Mouse (Mus musculus): ENCODE results near the gene Plxnd1. TPM values are rescaled to one million over a fixed set of nuclear protein-coding genes. Genes with fewer than 3 reads are reported as not detected.

Plxnd1 gene
- polyA plus RNA-seq, 1 experiment from 2014 or later: 24.5 TPM

DNA sequence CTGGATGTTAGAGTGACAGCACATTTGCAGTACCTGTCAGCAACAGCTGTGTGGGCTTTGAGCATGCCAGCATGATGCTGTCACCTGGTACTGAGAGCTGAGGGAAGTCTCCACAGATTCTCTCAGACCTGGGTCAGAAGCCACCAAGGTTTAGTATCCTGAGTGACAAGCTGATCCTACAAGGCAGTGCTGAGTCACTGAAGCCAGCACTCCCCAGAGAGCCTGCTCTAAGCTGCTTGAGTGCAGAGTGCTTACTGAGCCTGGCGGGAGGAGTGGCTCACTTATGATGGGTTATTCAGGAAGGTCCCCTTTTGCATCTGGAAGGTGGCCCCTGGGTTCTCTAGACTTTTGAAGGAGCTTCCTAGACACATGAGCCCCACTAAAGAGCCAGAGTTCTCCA lies 88.3 kb downstream of the Plxnd1 start:
- H3K27ac ChIP-seq: no peak overlapping the region
- no peak overlapping the region for H3K4me2 ChIP-seq (replicated peaks)
- WGBS: 86% methylated on average over 1 of the region's 1 CpGs
- ATAC-seq (ENCODE audit: low FRiP score): no peak
- H3K9ac ChIP-seq: no peak overlapping the region
- no peak overlapping the region for H3K4me3 ChIP-seq
- H3K4me1 ChIP-seq: peaks cover 6% of the 10 kb centered on the region; the same call in 1 of the 2 replicates
- H3K9me3 ChIP-seq (replicated peaks): no peaks in the 10 kb centered on the region
- no peaks in the 10 kb centered on the region for H3K27me3 ChIP-seq
- H3K36me3 ChIP-seq: peaks cover 34% of the 10 kb centered on the region

DNA sequence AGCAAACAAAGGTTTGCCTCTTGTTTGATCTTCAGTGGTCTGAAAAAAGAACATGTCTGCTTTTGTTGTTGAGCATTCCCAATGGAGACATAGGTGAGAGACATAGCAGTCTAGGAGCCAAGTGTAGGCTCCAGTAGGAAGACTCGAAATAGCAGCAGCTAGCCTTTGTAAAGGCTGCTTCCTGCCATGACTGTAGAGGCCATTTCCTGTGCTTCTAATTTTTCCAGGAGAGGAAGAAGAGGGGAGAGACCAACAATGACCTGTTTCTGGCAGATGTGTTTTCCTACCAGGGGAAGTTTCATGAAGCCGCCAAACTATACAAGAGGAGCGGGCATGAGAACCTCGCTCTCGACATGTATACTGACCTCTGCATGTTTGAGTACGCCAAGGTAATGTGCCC lies 89.2 kb downstream of the Plxnd1 start:
- ATAC-seq (ENCODE audit: low FRiP score): no peak
- no peaks in the 10 kb centered on the region for H3K9me3 ChIP-seq (replicated peaks)
- H3K4me1 ChIP-seq: peaks cover 6% of the 10 kb centered on the region; the same call in 1 of the 2 replicates
- H3K9ac ChIP-seq: no peak overlapping the region
- no peaks in the 10 kb centered on the region for H3K27me3 ChIP-seq
- no peak overlapping the region for H3K27ac ChIP-seq
- H3K4me3 ChIP-seq: no peak overlapping the region
- H3K4me2 ChIP-seq (replicated peaks): no peak overlapping the region
- WGBS: 92% methylated on average over 6 of the region's 6 CpGs
- peaks cover 34% of the 10 kb centered on the region for H3K36me3 ChIP-seq

Other genes with a start within 250 kb of the Plxnd1 start
- 1.1 and 2.0 TPM in 2 replicates for gene Tmem40, start 232.6 kb downstream of the Plxnd1 start, polyA plus RNA-seq (2016; fragmentation: Nextera tagmentation; extraction: Ambion mirVana)
- gene Cand2, start 220.5 kb downstream of the Plxnd1 start, polyA plus RNA-seq (2016; fragmentation: Nextera tagmentation; extraction: Ambion mirVana): 35.6 and 37.3 TPM in 2 replicates
- 1,424 and 1,629 TPM in 2 replicates for gene Rpl32, start 186.3 kb downstream of the Plxnd1 start, polyA plus RNA-seq (2016; fragmentation: Nextera tagmentation; extraction: Ambion mirVana)
- 2.3 TPM in 2 replicates for gene Efcab12, start 156.6 kb downstream of the Plxnd1 start, polyA plus RNA-seq (2016; fragmentation: Nextera tagmentation; extraction: Ambion mirVana)
- 19.8 and 22.4 TPM in 2 replicates for gene Mbd4, start 141.6 kb downstream of the Plxnd1 start, polyA plus RNA-seq (2016; fragmentation: Nextera tagmentation; extraction: Ambion mirVana)
- 28.4 and 31.5 TPM in 2 replicates for gene Ift122, start 141.5 kb downstream of the Plxnd1 start, polyA plus RNA-seq (2016; fragmentation: Nextera tagmentation; extraction: Ambion mirVana)
- 0.16 and 0.19 TPM in 2 replicates for gene Rho, start 63.3 kb downstream of the Plxnd1 start, polyA plus RNA-seq (2016; fragmentation: Nextera tagmentation; extraction: Ambion mirVana)
- gene H1foo, start 50.1 kb downstream of the Plxnd1 start, polyA plus RNA-seq (2016; fragmentation: Nextera tagmentation; extraction: Ambion mirVana): not detected in 2 replicates
- 29.1 and 33.0 TPM in 2 replicates for gene Tmcc1, start 198.5 kb upstream of the Plxnd1 start, polyA plus RNA-seq (2016; fragmentation: Nextera tagmentation; extraction: Ambion mirVana)
- gene Washc2, start 213.0 kb upstream of the Plxnd1 start, polyA plus RNA-seq (2016; fragmentation: Nextera tagmentation; extraction: Ambion mirVana): 71.7 and 72.2 TPM in 2 replicates